Mouse (Mus musculus): Measurements from ENCODE around the gene Usp16. TPM values are rescaled to one million over a fixed set of nuclear protein-coding genes. Genes with fewer than 3 reads are reported as not detected.
"Not testable (repeated sequence)": the region's sequence is repeated elsewhere in the genome, so short reads cannot be mapped to it uniquely, and the experiment has no call there.

The Usp16 gene
- total RNA-seq, 2 experiments from 2014 or later: 52.9 to 55.9 TPM

- DNase-seq (ENCODE audit: low spot score in 2 of 2): no peak
Measured at GRCm38 (mm10) chr16:87484367-87484766, 29.9 kb downstream of the Usp16 start.

- no peak for DNase-seq (ENCODE audit: low spot score in 2 of 2)
Measured at GRCm38 (mm10) chr16:87486739-87487138, 32.2 kb downstream of the Usp16 start.

- no peak for DNase-seq (ENCODE audit: low spot score in 2 of 2)
Measured at GRCm38 (mm10) chr16:87488605-87489004, 34.1 kb downstream of the Usp16 start.

DNA sequence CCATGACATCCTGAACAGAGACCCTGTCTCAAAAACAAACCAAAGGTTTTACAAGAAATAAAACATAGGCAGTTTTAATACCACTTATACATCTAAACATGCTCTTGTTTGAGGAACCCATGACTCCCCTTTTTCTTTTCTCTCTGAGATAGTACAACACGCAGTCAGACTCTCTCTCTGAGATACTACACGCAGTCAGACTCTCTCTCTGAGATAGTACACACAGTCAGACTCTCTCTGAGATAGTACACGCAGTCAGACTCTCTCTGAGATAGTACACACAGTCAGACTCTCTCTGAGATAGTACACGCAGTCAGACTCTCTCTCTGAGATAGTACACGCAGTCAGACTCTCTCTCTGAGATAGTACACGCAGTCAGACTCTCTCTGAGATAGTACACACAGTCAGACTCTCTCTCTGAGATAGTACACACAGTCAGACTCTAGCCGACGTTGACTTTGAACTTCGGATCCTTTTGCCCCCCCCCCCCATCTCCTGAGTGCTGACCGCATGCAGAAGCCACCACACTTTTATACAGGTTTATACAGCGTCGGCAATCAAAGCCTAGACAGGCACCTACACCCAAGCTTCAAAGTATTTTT lies 37.8 kb downstream of the Usp16 start:
- not testable (repeated sequence) for DNase-seq (ENCODE audit: low spot score in 2 of 2)

DNA sequence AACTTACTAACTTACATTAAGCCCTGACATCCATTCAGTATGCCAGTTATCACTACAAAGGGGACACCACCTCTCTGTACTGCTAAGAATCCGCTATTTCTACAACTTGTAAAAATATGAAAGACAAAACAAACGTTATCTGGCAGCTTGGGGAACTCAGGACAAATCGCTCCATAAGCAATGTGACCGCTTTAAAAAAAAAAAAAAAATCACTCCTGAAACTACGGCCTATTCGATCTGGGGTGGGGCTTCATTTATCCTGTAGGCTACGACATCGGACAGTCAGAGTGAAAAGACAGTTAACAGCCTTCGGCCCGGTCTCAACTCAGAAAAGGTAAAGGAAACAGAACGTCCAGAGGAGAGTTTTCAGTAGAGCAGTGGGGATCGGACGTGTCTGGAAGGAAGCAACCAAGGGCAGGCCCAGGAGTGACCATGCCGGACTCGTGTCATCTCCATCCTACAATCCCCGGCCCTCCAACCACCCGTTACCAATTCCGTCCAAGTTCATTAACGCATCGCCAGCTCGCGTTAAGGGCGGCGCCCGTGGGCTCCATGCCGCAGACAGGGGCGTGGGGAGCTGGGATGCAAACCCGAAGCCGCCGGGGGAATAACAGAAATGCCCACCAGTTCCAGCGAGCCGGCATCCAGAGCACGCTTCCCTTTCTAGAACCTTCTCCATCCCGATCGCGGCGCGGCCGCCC lies 40.6 kb downstream of the Usp16 start:
- DNase-seq (ENCODE audit: low spot score in 2 of 2): peak in 1 of 2 experiments; percentile 35

DNA sequence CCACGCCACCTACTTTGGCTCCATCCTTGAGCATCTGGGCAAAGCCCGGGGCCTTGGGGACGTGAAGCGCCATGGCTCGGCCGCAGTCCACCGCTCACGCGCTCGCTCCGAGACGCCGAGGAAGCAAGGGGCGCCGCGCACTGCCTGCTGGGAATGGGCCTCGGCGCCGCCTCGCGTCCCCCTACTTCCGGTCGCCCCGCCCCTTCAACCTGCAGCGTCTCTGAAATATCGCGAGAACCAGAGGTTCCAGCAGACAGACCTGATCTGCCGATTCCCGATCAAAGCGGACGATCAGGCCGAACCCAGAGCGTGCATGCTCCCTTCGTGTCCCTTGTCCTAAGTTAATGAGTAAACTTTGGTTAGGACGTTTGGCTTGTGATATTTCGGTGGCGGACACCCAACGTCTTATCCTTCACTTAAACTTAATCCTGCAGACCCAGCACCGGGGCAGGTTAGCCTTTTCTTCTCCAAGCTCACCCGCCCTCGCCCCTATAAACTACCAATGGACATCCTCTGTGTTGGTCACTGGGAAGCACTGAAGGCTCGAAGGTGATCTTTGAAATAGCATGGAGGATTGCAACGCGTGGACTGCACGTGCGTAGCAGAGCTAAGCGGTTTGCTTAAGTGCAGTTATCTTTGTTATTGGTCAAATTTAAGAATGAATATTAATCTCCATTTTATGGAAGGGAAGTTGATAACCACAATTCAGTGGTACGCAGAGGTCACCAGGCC lies 41.4 kb downstream of the Usp16 start, which contains the start of gene Cct8:
Cct8 (minus strand) TSS at position 158 of the 732 bp plus-strand sequence.
- peak; percentile 95 to 96 for DNase-seq (ENCODE audit: low spot score in 2 of 2)

- DNase-seq (ENCODE audit: low spot score in 2 of 2): no peak
Measured at GRCm38 (mm10) chr16:87496728-87497127, 42.2 kb downstream of the Usp16 start.

- DNase-seq (ENCODE audit: low spot score in 2 of 2): no peak
Measured at GRCm38 (mm10) chr16:87497171-87497570, 42.7 kb downstream of the Usp16 start.

- DNase-seq (ENCODE audit: low spot score in 2 of 2): no peak
Measured at GRCm38 (mm10) chr16:87499556-87499955, 45.1 kb downstream of the Usp16 start.

DNA sequence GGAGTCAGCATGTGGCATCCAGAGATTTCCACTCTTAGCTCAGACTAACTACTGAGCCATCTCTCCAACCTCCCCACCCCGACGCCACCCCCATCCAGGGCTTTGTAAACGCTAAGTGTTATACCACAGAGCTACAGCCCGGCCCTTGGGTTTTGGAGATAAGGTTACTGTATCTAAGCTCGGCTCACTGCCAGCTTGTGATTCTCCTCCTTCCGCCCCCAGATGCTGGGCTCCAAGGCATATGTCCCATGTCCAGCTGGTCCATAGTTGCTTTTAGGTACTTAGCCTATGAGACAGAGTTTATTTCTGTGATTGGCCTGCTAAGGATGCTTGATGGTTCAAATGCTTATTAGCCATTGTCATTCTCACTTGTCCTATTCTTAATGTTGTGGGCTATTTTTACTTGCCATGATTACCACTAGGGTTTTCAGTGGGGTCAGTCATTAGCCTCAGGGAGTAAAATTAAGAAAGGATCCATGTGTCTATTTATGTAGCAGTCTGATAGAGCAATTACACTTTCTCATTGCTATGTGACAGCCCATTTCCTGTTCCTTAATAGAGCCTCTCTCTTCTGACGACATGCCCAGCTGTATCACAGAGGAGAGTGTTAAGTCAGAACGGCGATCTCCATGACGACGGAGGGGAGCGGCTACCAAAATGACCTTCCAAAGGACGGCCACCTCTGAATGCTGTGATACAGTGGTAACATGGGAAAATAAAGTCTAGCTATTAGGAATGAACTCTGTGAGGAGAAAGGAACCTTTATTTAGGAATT lies 47.0 kb downstream of the Usp16 start:
- DNase-seq (ENCODE audit: low spot score in 2 of 2): no peak

DNA sequence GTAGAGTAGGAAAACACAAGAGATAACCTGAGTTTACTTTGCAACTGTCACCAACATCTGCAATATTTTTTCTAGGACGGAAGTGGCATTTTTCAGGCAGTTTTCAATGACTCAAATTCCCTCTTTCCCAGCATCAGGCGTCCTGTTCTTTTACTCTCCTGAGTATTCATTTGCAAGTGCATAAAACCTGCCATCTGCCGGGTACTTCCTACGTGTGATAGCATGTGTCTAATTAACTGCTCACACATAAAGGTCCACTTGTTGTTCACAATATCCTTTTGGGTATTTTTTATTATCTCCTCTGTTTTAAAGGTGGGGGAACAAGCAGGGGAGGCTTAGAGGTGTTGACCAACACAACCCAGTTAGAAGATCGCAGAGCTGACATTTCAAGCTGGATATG lies 57.2 kb downstream of the Usp16 start:
- no peak for DNase-seq (ENCODE audit: low spot score in 2 of 2)

- DNase-seq (ENCODE audit: low spot score in 2 of 2): no peak
Measured at GRCm38 (mm10) chr16:87512331-87512730, 57.8 kb downstream of the Usp16 start.

DNA sequence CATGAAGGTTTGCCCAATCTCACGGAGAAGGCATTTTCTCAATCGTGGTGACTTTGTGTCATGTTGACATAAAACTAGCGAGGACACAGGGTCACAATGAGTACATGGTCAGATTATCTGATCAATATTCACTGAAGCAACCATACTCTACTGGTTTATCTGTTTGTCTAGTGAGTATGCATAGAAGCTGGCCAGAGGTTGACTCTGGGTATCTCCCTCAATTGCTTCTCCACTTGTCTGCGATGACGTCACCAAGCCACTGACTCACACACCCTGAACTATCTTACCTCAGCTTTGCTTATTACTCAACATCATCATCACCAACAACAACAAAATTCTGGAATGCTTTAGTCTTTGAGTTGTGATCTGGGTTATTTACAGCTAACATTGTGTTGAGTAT lies 69.7 kb downstream of the Usp16 start:
- no peak for DNase-seq (ENCODE audit: low spot score in 2 of 2)

- DNase-seq (ENCODE audit: low spot score in 2 of 2): no peak
Measured at GRCm38 (mm10) chr16:87527553-87528249, 73.2 kb downstream of the Usp16 start.

DNA sequence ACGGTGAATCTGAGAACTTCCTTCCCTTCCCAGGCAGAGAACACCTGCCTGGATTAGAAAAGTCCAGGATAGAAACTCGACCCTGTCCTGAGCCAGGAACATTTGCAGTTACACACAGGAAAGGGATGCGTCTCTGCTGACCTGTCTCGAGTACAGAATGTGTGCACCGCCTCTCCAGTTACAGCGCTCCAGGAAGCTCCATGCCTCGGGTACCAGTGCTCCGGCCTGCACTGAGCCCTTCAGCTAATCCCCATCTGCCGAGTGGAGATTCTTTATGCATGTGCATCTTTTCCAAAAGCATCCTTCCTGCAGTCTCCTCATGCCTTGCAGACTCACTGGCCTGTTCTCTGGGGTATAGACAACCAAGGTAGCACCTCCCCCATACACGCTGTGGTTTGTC lies 74.3 kb downstream of the Usp16 start:
- no peak for DNase-seq (ENCODE audit: low spot score in 2 of 2)

Other genes starting within 250 kb of the Usp16 start
- 10 to 100 TPM; 16.7 to 17.0 TPM for gene N6amt1, start 100.5 kb upstream of the Usp16 start, total RNA-seq (2021)
- gene Ltn1, start 22.1 kb upstream of the Usp16 start, total RNA-seq (2021): 10 to 100 TPM; 44.8 to 45.8 TPM
- 10 to 100 TPM; 10.3 to 10.5 TPM for gene Rwdd2b, start 14.1 kb upstream of the Usp16 start, total RNA-seq (2021)
- gene Cct8, start 41.2 kb downstream of the Usp16 start, total RNA-seq (2021): 100 to 1,000 TPM; 194 to 207 TPM
- under 1 TPM; 0.54 to 0.85 TPM for gene Map3k7cl, start 98.6 kb downstream of the Usp16 start, total RNA-seq (2021)
- 10 to 100 TPM; 18.2 to 19.2 TPM for gene Bach1, start 244.2 kb downstream of the Usp16 start, total RNA-seq (2021)